Mouse (Mus musculus): ENCODE measurements around the gene Eln.

DNA sequence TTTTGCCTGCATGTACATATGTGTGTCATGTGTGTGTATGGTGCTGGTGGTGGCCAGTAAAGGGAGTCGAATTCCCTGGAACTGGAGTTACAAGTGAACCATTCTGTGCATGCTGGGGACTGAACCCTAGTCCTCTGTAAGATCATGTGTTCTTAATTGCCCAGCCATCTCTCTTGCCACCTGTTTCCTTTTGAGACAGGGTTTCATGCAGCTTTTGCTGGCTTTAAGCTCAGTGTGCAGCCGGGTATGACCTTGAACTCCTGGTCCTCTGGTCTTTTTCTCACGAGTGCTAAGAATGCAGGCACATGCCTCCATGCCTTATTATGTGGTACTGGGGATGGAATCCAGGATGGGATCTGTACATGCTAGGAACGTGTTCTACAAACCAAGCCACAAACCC lies 13.9 kb downstream of the Eln start:
- TF ChIP-seq CTCF (IDR thresholded peaks at IDR 0.05; ENCODE audit: low read depth, low read length) (no peak), TAL1 (conservative IDR thresholded peaks at IDR 0.05; ENCODE audit: low read depth, low read length) (no peak), GATA1 (IDR thresholded peaks at IDR 0.05; ENCODE audit: borderline replicate concordance, low read length) (no peak), POLR2AphosphoS5 (IDR thresholded peaks at IDR 0.05; ENCODE audit: insufficient replicate concordance, low read depth, low read length) (no peak), GATA2 (IDR thresholded peaks at IDR 0.05; ENCODE audit: borderline replicate concordance, low read depth, low read length) (no peak)
